In genomic region chr11:120237166-120238131, GRCm38 (mm10) we compare ENCODE assay signal across 8 mouse cellular contexts. TPM values are rescaled to one million over a fixed set of nuclear protein-coding genes. Genes with fewer than 3 reads are reported as not detected.
DNase-seq lines count a peak whose midpoint lies in the region; ATAC-seq and TF ChIP-seq lines count a peak whose summit lies in the region.

No protein-coding gene starts in this region.

- peak overlapping the region; percentile 78 for H3K27ac ChIP-seq in lung, embryonic 15.5 days
- peak overlapping the region; percentile 99 for H3K27ac ChIP-seq in olfactory bulb, adult 2 months (ENCODE audit: insufficient read depth, low read depth, low read length)

- no peaks in the 10 kb centered on the region for H3K9me3 ChIP-seq in lung, embryonic 15.5 days

- TF ChIP-seq POLR2A in olfactory bulb, adult 2 months (IDR thresholded peaks at IDR 0.05; ENCODE audit: insufficient read depth, low read depth, low read length) = no peak

- TF ChIP-seq CTCF in olfactory bulb, adult 2 months (IDR thresholded peaks at IDR 0.05; ENCODE audit: insufficient read depth, low read depth, low read length) = no peak

- ATAC-seq in granulocyte monocyte progenitor cell, adult 5-6 weeks (replicated peaks; ENCODE audit: poor library complexity, severe bottlenecking) = peak; percentile 35
- ATAC-seq in lung, embryonic 15.5 days (ENCODE audit: borderline replicate concordance, extremely low read depth, low FRiP score, low TSS enrichment) = no peak

- no peaks in the 10 kb centered on the region for H3K36me3 ChIP-seq in lung, embryonic 15.5 days

- peaks cover 42% of the 10 kb centered on the region for H3K4me1 ChIP-seq in lung, embryonic 15.5 days
- peaks cover 30% of the 10 kb centered on the region for H3K4me1 ChIP-seq in olfactory bulb, adult 2 months (ENCODE audit: control insufficient read depth, insufficient read depth, low read length)

- peak overlapping the region; percentile 92 for H3K4me2 ChIP-seq in lung, embryonic 15.5 days

- H3K9ac ChIP-seq in lung, embryonic 15.5 days = peak overlapping the region; percentile 92

- H3K27me3 ChIP-seq in lung, embryonic 15.5 days = no peaks in the 10 kb centered on the region

- H3K4me3 ChIP-seq in lung, embryonic 15.5 days = peak overlapping the region; percentile 62
- H3K4me3 ChIP-seq in olfactory bulb, adult 2 months (ENCODE audit: insufficient read depth, low read depth, low read length) = peak overlapping the region; percentile 96

- peak; percentile 56 for DNase-seq in right cerebral cortex, adult 18-20 months
- no peak for DNase-seq in right cerebral cortex, postnatal 10 days (ENCODE audit: low spot score in 2 of 2)
- peak; percentile 62 for DNase-seq in cerebellum, adult 9-11 months
- peak; percentile 80 for DNase-seq in kidney, adult 18-20 months
- no peak for DNase-seq in layer of hippocampus, adult 11-12 months (ENCODE audit: low spot score)

- WGBS in lung, embryonic 15.5 days = under 1% methylated on average over 88 of the region's 89 CpGs
- WGBS in olfactory bulb, adult 2 months = 1% methylated on average over 89 of the region's 89 CpGs

RNA-seq across cellular contexts. Expression of gene Bahcc1, which starts 4.7 kb away (rescaled TPM):
- 22.5 and 22.9 TPM in 2 replicates for total RNA-seq in granulocyte monocyte progenitor cell, adult 5-6 weeks (2014; fragmentation: Nextera tagmentation)
- 4.7 and 5.9 TPM in 2 replicates for total RNA-seq in granulocyte monocyte progenitor cell, adult 5-6 weeks (2017)
- polyA plus RNA-seq in lung, embryonic 15.5 days (2015; fragmentation: Nextera tagmentation; extraction: Ambion mirVana) = 8.7 and 9.2 TPM in 2 replicates
- polyA plus RNA-seq in olfactory bulb, adult 2 months (2012; ENCODE audit: insufficient read depth, insufficient read length, low replicate concordance, missing spikeins) = not detected in 2 replicates

Comparison
In these comparisons a context has a peak if more than half of its experiments do, and no peak if none do; other contexts are left out.
1. DNase-seq: peak in right cerebral cortex, adult 18-20 months (single experiment), cerebellum, adult 9-11 months (single experiment) and kidney, adult 18-20 months (single experiment); none in right cerebral cortex, postnatal 10 days (0 of 2) and layer of hippocampus, adult 11-12 months (single experiment).